Mouse (Mus musculus) liver, adult 10 weeks (tissue): ENCODE results near the gene Tsks. TPM values are rescaled to one million over a fixed set of nuclear protein-coding genes. Genes with fewer than 3 reads are reported as not detected.

Experiments used
- polyA plus RNA-seq: library from polyadenylated mRNA; stranded (reverse); fragments of 350-450 nt; fragmentation: Illumina TruSeq; extraction: RNeasy Lipid Tissue Mini Kit (QIAGEN cat#74804); gene quantifications from one replicate; pipeline ENCODE4 v1.2.3, GENCODE M21; 2014; ENCODE audit warnings: low read depth, low replicate concordance

Gene Tsks
- not detected for polyA plus RNA-seq

DNA sequence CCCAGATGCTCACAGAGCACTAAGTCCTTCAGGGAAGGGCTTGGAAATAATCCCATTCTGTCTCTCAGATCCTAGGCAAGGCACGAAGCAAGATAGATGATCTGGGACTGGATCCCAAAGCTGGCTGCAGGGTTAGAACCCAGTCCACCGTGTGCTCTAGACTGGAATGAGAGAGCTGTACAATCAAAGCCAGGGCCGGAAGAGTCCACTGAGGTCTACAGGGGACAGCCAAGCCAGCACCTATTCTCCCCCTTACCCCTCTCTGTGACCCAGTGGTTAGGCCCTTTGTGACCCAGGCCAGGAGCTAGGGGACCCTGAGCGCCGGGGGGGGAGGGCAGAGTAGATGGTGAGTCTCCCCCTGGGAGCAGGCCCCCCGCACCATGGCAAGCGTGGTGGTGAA, at the start of gene Tsks:
Gene Tsks (plus strand): TSS at position 301 of the 400 bp plus-strand sequence.

DNA sequence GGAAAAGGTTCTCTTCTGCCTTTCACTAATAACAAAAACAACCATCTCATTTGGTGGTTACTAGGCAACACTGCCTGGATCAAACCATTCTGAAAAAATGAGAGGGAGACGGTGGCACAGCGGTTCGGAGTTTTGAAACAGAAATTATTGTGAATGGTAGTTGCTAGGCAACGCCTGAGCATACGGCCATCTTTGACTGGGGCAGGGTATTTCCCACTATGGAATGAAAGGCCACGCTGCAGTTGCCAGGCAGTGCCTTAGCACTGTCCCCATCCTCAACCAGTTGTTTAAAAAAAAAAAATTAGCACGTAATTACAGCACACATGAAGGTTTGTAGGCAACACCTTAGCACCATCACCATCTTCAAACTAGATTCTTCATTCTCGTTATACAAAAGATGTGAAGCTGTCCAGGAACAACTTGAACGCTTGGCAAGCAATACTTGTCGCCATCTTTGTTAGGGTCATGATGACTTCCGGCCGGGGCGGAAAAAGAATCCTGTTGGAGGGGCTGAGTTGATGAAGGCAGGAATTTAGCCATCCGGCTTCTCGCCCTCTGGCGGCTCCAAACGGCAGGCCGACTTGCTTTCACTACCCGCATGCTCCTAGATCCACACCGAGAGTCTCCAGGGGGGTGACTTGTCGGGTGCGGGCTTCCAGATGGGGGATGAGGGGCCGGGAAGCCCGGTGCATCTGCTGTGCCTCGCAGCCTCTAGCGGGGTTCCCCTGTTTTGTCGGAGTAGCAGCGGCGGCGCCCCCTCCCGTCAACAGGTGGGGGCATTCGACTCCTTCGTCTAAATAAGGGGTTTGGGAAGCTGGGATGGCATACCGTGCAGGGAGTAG, 47.2 kb upstream of the Tsks start, which contains the start of gene Fuz:
Gene Fuz (plus strand): TSS at position 487 of the 842 bp plus-strand sequence.

GRCm38 (mm10) chr7:44929204-44930151, 13.5 kb upstream of the Tsks start, which contains the start of gene Ap2a1:
Gene Ap2a1 (minus strand): TSS chr7:44929496.

GRCm38 (mm10) chr7:44974383-44975116, 31.5 kb downstream of the Tsks start, which contains the start of gene Cpt1c:
Gene Cpt1c (minus strand): TSS chr7:44974851.

GRCm38 (mm10) chr7:44986192-44986878, 43.3 kb downstream of the Tsks start, which contains the start of gene Prmt1:
Gene Prmt1 (minus strand): TSS chr7:44986568.

GRCm38 (mm10) chr7:44997231-44997939, 54.4 kb downstream of the Tsks start, which contains the start of gene Irf3:
Gene Irf3 (plus strand): TSS chr7:44997648.

GRCm38 (mm10) chr7:44998501-44998955, 55.5 kb downstream of the Tsks start, which contains the start of gene Bcl2l12:
Gene Bcl2l12 (minus strand): TSS chr7:44998712.

Other genes starting within 250 kb of the Tsks start
- gene Izumo2, start 234.5 kb upstream of the Tsks start, polyA plus RNA-seq = not detected
- 6.2 TPM for gene Vrk3, start 194.8 kb upstream of the Tsks start, polyA plus RNA-seq
- not detected for gene Zfp473, start 192.2 kb upstream of the Tsks start, polyA plus RNA-seq
- 1.1 TPM for gene Nup62, start 127.1 kb upstream of the Tsks start, polyA plus RNA-seq
- not detected for gene Il4i1, start 126.8 kb upstream of the Tsks start, polyA plus RNA-seq
- gene Atf5, start 126.5 kb upstream of the Tsks start, polyA plus RNA-seq = 47.9 TPM
- gene Akt1s1, start 94.2 kb upstream of the Tsks start, polyA plus RNA-seq = 2.2 TPM
- gene Tbc1d17, start 94.1 kb upstream of the Tsks start, polyA plus RNA-seq = 1.3 TPM
- 1.4 TPM for gene Pnkp, start 86.1 kb upstream of the Tsks start, polyA plus RNA-seq
- gene Ptov1, start 73.4 kb upstream of the Tsks start, polyA plus RNA-seq = 0.95 TPM
- 1.1 TPM for gene Med25, start 50.5 kb upstream of the Tsks start, polyA plus RNA-seq
- 1.4 TPM for gene Fuz, start 47.1 kb upstream of the Tsks start, polyA plus RNA-seq
- 9.2 TPM for gene Ap2a1, start 13.7 kb upstream of the Tsks start, polyA plus RNA-seq
- gene Cpt1c, start 31.6 kb downstream of the Tsks start, polyA plus RNA-seq = not detected
- 4.2 TPM for gene Prmt1, start 43.4 kb downstream of the Tsks start, polyA plus RNA-seq
- 21.4 TPM for gene Irf3, start 54.4 kb downstream of the Tsks start, polyA plus RNA-seq
- 0.66 TPM for gene Bcl2l12, start 55.5 kb downstream of the Tsks start, polyA plus RNA-seq
- gene Scaf1, start 73.2 kb downstream of the Tsks start, polyA plus RNA-seq = 1.3 TPM
- gene Rras, start 74.8 kb downstream of the Tsks start, polyA plus RNA-seq = 3.7 TPM
- 0.11 TPM for gene Prr12, start 109.7 kb downstream of the Tsks start, polyA plus RNA-seq
- 3.2 TPM for gene Nosip, start 119.2 kb downstream of the Tsks start, polyA plus RNA-seq
- 2.3 TPM for gene Prrg2, start 119.5 kb downstream of the Tsks start, polyA plus RNA-seq
- gene Rcn3, start 149.0 kb downstream of the Tsks start, polyA plus RNA-seq = not detected
- 33.3 TPM for gene Fcgrt, start 160.6 kb downstream of the Tsks start, polyA plus RNA-seq
- 172 TPM for gene Rps11, start 181.2 kb downstream of the Tsks start, polyA plus RNA-seq
- gene Rpl13a, start 185.6 kb downstream of the Tsks start, polyA plus RNA-seq = 253 TPM
- gene Gm45713, start 193.0 kb downstream of the Tsks start, polyA plus RNA-seq = not detected
- gene Flt3l, start 193.2 kb downstream of the Tsks start, polyA plus RNA-seq = 5.4 TPM
- 3.9 TPM for gene Pih1d1, start 211.1 kb downstream of the Tsks start, polyA plus RNA-seq
- gene Aldh16a1, start 211.4 kb downstream of the Tsks start, polyA plus RNA-seq = 5.2 TPM
- not detected for gene Slc17a7, start 220.7 kb downstream of the Tsks start, polyA plus RNA-seq
- not detected for gene Gfy, start 236.4 kb downstream of the Tsks start, polyA plus RNA-seq
- not detected for gene Pth2, start 237.8 kb downstream of the Tsks start, polyA plus RNA-seq